Mouse (Mus musculus) heart, postnatal 0 days (tissue): ENCODE data around the gene Gm45623. TPM values are rescaled to one million over a fixed set of nuclear protein-coding genes. Genes with fewer than 3 reads are reported as not detected.

Experiments
- ATAC-seq: fragments of 200-750 bp; cut with Nextera tagmentation; 2 replicates; pipeline ENCODE4 v1.8.0; 2017; ENCODE audit warnings: low read depth, moderate number of reproducible peaks, moderate library complexity; ENCODE audit not compliant: insufficient read depth
- DNase-seq: peaks from one replicate; pipeline ENCODE4 v3.0.0-alpha.2; 2016; ENCODE audit warnings: low spot score
- H3K27ac ChIP-seq: fragments of 300-500 bp; sonication (generic); 2 replicates; pipeline ENCODE4 v1.5.1; 2014; ENCODE audit warnings: low read depth, mild to moderate bottlenecking
- H3K27me3 ChIP-seq: fragments of 300-500 bp; sonication (generic); 2 replicates; pipeline ENCODE4 v1.6.1; 2014; ENCODE audit warnings: low read length, mixed read lengths; ENCODE audit not compliant: control insufficient read depth, insufficient read depth
- H3K36me3 ChIP-seq: fragments of 300-500 bp; sonication (generic); replicated peaks from 2 replicates; pipeline ENCODE4 v1.6.1; 2014; ENCODE audit warnings: low read length, mixed read lengths; ENCODE audit not compliant: control insufficient read depth, insufficient read depth
- H3K4me1 ChIP-seq: fragments of 300-500 bp; sonication (generic); 2 replicates; pipeline ENCODE4 v1.6.1; 2014; ENCODE audit warnings: antibody characterized with exemption; ENCODE audit not compliant: control insufficient read depth, insufficient read depth
- H3K4me2 ChIP-seq: fragments of 300-500 bp; sonication (generic); 2 replicates; pipeline ENCODE4 v1.6.1; 2014; ENCODE audit warnings: low read depth, mild to moderate bottlenecking, low read length, moderate library complexity
- H3K4me3 ChIP-seq: fragments of 300-500 bp; sonication (generic); 2 replicates; pipeline ENCODE4 v1.5.1; 2014; ENCODE audit warnings: low read depth, low read length
- H3K9ac ChIP-seq: fragments of 300-500 bp; sonication (generic); replicated peaks from 2 replicates; pipeline ENCODE4 v1.6.1; 2014; ENCODE audit warnings: low read depth, low read length, mixed read lengths
- H3K9me3 ChIP-seq: fragments of 300-500 bp; sonication (generic); replicated peaks from 2 replicates; pipeline ENCODE4 v1.6.1; 2016; ENCODE audit warnings: low read length; ENCODE audit not compliant: control insufficient read depth
- CTCF ChIP-seq: IDR thresholded peaks from 2 replicates; pipeline ENCODE4 v1.5.1; 2016; ENCODE audit warnings: antibody characterized with exemption, control low read depth, low read depth
- EP300 ChIP-seq: IDR thresholded peaks from 2 replicates; pipeline ENCODE4 v1.6.1; 2016; ENCODE audit warnings: antibody characterized with exemption, low read depth
- WGBS: fragments of 180-500 bp; shearing (Covaris S2); extraction: QIAGEN DNeasy Blood & Tissue Kit; methylation state at CpG from one replicate; pipeline ENCODE4 v1.1.7; 2014; 5-methylcytosine and 5-hydroxymethylcytosine counted together
- polyA plus RNA-seq: library from polyadenylated mRNA; unstranded; fragments of >200 nt; fragmentation: Nextera tagmentation; extraction: Ambion mirVana; gene quantifications from 2 replicates; pipeline ENCODE4 v1.2.1, GENCODE M21; 2015
- total RNA-seq: library from RNA; depleted of rRNA; stranded (reverse); fragments of >200 nt; gene quantifications from 2 replicates; pipeline ENCODE4 v1.2.3, GENCODE M21; 2014; ENCODE audit warnings: low replicate concordance

Gm45623 gene
- total and polyA plus RNA-seq, 2 experiments from 2014 or later = not detected

GRCm38 (mm10) chr13:56782621-56783020 lies 29.0 kb upstream of the Gm45623 start:
- no peak overlapping the region for H3K27ac ChIP-seq
- no peaks in the 10 kb centered on the region for H3K27me3 ChIP-seq
- no peaks in the 10 kb centered on the region for H3K9me3 ChIP-seq
- H3K4me3 ChIP-seq = no peak overlapping the region
- H3K36me3 ChIP-seq = no peaks in the 10 kb centered on the region
- ATAC-seq = no peak
- no peaks in the 10 kb centered on the region for H3K4me1 ChIP-seq
- TF ChIP-seq CTCF (no peak), EP300 (no peak)
- H3K9ac ChIP-seq = no peak overlapping the region
- no peak overlapping the region for H3K4me2 ChIP-seq
- no peak for DNase-seq
- 96% methylated on average over 1 of the region's 1 CpGs for WGBS

- Histone ChIP-seq H3K27me3 (no peaks in the 10 kb centered on the region), H3K4me2 (no peak overlapping the region), H3K4me3 (no peak overlapping the region), H3K9me3 (no peaks in the 10 kb centered on the region), H3K36me3 (no peaks in the 10 kb centered on the region), H3K4me1 (peaks cover 5% of the 10 kb centered on the region; the same call in 1 of the 2 replicates), H3K9ac (no peak overlapping the region), H3K27ac (no peak overlapping the region)
- DNase-seq (no peak), ATAC-seq (no peak)
- 78% methylated on average over 3 of the region's 3 CpGs for WGBS
- TF ChIP-seq CTCF = no peak
- no peak for TF ChIP-seq EP300
Measured at GRCm38 (mm10) chr13:56781697-56782096, 28.1 kb upstream of the Gm45623 start.

DNA sequence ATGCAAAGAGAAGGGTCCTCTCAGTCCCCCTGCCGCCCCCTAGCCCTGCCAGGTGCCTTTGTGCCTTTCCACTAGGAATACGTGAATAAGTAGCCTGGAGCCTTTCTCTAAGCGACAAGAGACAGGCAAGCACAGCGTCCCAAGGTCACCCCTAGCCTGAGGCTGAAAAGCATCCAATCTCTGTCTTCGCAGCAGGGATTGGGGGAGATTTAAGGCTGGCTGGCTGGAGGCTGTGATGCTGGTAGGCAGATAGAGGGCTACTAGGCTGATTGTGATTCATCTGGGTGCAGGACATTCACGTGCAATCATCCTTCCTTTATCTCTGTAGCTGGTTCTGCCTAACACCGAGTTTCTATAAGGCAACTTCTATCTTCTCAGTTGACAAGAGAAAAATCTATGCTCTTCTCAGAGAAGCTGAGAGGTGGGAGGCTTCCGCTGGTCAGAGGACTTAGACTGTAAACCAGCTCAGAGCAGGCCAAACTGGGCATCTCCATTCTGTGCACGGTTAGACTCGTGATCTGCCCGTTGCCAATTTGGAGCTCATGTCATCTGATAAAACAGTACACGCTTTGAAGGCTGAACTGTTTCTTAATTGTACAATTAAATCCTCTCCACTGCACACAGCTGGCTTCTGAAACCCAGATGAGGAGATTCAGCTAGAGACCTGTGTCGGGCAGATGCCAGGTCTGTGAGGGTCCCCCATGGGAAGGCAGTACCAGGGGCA lies 27.3 kb upstream of the Gm45623 start:
- Histone ChIP-seq H3K4me1 (peaks cover 12% of the 10 kb centered on the region), H3K9ac (no peak overlapping the region), H3K27ac (no peak overlapping the region), H3K9me3 (no peaks in the 10 kb centered on the region), H3K27me3 (no peaks in the 10 kb centered on the region), H3K4me2 (no peak overlapping the region), H3K4me3 (no peak overlapping the region), H3K36me3 (no peaks in the 10 kb centered on the region)
- DNase-seq (no peak), ATAC-seq (no peak)
- WGBS = 49% methylated on average over 13 of the region's 13 CpGs
- TF ChIP-seq EP300 (no peak), CTCF (no peak)

DNA sequence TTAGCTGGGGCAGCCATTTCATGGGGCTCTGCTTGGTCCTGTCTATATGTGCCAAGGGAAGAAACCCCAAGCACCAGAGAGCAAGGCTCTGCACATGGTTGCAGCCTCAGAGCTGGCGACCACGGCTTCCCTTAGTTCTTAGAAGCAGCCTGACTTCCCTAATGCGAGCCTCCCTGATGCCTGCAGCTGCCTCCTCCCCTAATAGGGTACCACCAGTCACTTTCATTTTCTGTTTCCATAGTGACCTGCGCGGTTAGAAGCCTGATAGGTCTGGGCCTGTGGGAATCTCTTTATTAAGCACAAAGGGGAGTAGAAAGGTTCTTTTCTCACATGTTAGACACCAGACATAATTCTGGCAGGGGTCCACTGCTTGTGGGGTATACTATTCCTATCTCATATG lies 20.7 kb upstream of the Gm45623 start:
- DNase-seq (no peak), ATAC-seq (no peak)
- H3K4me1 ChIP-seq = peaks cover 13% of the 10 kb centered on the region

GRCm38 (mm10) chr13:56773262-56773870 lies 19.7 kb upstream of the Gm45623 start:
- H3K27me3 ChIP-seq = no peaks in the 10 kb centered on the region
- H3K9me3 ChIP-seq = no peaks in the 10 kb centered on the region
- H3K27ac ChIP-seq = no peak overlapping the region
- no peak overlapping the region for H3K4me2 ChIP-seq
- H3K36me3 ChIP-seq = no peaks in the 10 kb centered on the region
- H3K9ac ChIP-seq = no peak overlapping the region
- TF ChIP-seq EP300 = no peak
- no peak for TF ChIP-seq CTCF
- no peak overlapping the region for H3K4me3 ChIP-seq
- ATAC-seq (no peak), DNase-seq (no peak)
- peaks cover 13% of the 10 kb centered on the region for H3K4me1 ChIP-seq
- 50% methylated on average over 14 of the region's 14 CpGs for WGBS

More for the DNA sequence above, 20.7 kb upstream of the Gm45623 start:
- H3K27ac ChIP-seq = no peak overlapping the region
- no peak overlapping the region for H3K9ac ChIP-seq
- H3K27me3 ChIP-seq = no peaks in the 10 kb centered on the region
- H3K4me2 ChIP-seq = no peak overlapping the region
- H3K4me3 ChIP-seq = no peak overlapping the region
- H3K36me3 ChIP-seq = no peaks in the 10 kb centered on the region
- TF ChIP-seq EP300 (no peak), CTCF (no peak)
- WGBS = 61% methylated on average over 5 of the region's 5 CpGs
- H3K9me3 ChIP-seq = no peaks in the 10 kb centered on the region

DNA sequence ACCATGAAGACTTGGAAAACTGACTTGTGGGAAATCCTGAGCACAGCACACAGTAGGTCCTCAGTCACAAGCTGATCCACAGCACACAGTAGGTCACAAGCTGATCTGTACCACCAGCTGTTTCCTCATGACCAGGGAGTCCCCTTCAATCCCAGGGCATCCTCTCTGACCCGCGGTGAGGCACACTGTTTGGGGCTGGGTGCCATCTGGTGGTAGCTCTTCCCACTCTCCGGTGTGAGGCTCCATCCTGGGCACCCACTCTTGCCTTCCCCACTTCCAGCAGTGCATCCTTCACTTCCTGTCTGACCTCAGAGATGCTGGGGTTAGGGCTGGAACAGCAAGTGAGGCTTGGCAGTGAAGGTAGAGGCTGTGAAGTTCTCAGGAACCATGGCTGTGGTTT lies 19.0 kb upstream of the Gm45623 start:
- Histone ChIP-seq H3K27me3 (no peaks in the 10 kb centered on the region), H3K4me1 (peaks cover 13% of the 10 kb centered on the region), H3K9me3 (no peaks in the 10 kb centered on the region), H3K9ac (no peak overlapping the region), H3K36me3 (no peaks in the 10 kb centered on the region), H3K4me3 (no peak overlapping the region), H3K27ac (no peak overlapping the region), H3K4me2 (no peak overlapping the region)
- no peak for DNase-seq
- TF ChIP-seq CTCF = peak; percentile 30
- TF ChIP-seq EP300 = no peak
- 35% methylated on average over 3 of the region's 3 CpGs for WGBS
- ATAC-seq = no peak; the same call in 1 of the 2 replicates
